Mouse (Mus musculus): Measurements from ENCODE around the gene Celf1. TPM values are rescaled to one million over a fixed set of nuclear protein-coding genes. Genes with fewer than 3 reads are reported as not detected.
"Not testable (repeated sequence)": the region's sequence is repeated elsewhere in the genome, so short reads cannot be mapped to it uniquely, and the experiment has no call there.

Celf1 gene
- total RNA-seq, 1 experiment from 2014 or later = 89.9 TPM

GRCm38 (mm10) chr2:90939750-90940149, 432 bp upstream of the Celf1 start:
- DNase-seq = peak; percentile 19

DNA sequence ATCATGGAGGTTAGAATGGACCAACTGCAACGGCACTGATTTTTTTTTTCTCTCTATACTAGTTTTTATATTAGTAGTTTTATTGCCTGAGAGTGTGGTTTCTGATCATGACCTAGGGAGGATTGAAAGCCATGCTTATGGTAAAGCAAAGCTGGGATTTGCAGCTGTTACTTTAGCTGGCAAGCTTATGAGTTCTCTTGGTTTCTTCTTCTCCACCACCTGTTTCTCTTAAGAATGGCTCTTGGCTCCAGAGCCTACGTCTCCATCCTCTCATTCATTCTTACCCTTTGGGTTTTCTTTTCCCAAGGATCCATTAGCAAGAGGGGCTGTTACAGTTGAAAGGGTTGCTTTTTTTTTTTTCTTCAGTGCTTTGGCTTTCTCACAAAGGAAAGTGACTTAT, 1.6 kb downstream of the Celf1 start:
- no peak for DNase-seq

- DNase-seq = no peak
Observed at GRCm38 (mm10) chr2:90950149-90950548, 10.0 kb downstream of the Celf1 start.

DNA sequence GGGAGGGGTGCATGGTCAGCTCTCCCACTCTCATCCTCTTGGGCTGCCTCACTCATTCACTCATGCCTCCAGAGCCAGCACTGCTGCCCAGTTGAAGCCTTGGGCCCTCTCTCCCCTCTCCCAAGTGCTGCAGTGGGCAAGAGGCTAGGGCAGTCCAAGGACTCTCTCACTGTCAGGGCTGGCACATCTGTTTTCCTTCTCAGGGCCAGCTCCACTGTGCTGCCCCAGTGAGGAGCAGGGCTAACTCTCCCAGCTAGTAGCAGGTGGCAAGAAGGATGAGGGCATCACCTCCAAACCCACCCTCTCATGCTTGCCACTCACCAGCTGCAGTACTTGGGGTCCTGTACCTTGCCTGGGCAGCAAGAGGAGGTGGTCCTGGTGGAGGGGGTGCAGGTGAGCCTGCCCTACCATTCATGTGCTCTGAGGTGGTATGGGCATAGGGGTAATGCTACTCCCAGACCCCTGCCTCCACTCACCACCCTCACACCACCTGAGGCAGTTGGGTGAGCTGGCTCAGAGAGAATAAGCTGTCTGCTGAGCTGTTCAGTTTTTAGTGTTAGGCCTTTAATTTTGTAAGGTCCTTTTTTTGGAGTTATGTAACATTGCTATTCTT, 10.5 kb downstream of the Celf1 start:
- peak; percentile 21 for DNase-seq

GRCm38 (mm10) chr2:90953461-90953860, 13.3 kb downstream of the Celf1 start:
- DNase-seq = no peak

GRCm38 (mm10) chr2:90956053-90956452, 15.9 kb downstream of the Celf1 start:
- DNase-seq = no peak

GRCm38 (mm10) chr2:90958856-90959255, 18.7 kb downstream of the Celf1 start:
- no peak for DNase-seq

GRCm38 (mm10) chr2:90960012-90960411, 19.8 kb downstream of the Celf1 start:
- DNase-seq = no peak

GRCm38 (mm10) chr2:90963304-90963703, 23.1 kb downstream of the Celf1 start:
- DNase-seq = no peak

DNA sequence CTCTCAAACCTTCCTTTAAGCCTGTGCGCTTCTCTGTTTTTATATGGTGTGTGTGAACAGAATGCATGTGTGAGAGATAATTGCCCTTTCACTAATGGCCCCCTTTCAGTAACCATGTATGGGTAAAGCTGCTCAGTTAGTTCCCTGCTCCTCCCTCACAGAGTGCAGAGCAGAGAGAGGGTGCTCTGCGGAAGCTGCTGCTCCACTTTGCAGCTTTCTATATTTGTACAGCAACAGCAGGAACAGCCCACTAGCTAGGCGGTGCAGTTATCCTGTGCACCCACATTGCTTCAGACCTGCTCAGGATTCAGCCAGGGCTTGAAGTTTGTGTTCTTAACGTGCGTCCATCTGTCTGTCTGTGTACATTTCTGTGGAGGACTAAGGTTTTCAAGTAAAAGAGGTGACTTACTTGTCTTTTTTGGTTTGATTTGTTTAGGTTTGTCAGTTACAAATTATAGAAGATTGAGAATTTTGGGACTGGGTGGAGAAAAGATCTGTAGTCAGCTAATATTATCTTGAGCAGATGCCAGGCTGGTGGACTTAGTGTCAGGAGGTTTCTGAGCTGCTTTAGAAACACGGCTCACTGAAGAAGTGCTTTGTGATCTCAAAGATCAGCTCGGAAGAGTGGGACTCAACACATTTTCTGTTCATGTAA, 24.8 kb downstream of the Celf1 start:
- peak; percentile 17 for DNase-seq

GRCm38 (mm10) chr2:90965466-90966080, 25.4 kb downstream of the Celf1 start:
- no peak for DNase-seq

GRCm38 (mm10) chr2:90970606-90971005, 30.4 kb downstream of the Celf1 start:
- no peak for DNase-seq

GRCm38 (mm10) chr2:90974101-90974500, 33.9 kb downstream of the Celf1 start:
- no peak for DNase-seq

DNA sequence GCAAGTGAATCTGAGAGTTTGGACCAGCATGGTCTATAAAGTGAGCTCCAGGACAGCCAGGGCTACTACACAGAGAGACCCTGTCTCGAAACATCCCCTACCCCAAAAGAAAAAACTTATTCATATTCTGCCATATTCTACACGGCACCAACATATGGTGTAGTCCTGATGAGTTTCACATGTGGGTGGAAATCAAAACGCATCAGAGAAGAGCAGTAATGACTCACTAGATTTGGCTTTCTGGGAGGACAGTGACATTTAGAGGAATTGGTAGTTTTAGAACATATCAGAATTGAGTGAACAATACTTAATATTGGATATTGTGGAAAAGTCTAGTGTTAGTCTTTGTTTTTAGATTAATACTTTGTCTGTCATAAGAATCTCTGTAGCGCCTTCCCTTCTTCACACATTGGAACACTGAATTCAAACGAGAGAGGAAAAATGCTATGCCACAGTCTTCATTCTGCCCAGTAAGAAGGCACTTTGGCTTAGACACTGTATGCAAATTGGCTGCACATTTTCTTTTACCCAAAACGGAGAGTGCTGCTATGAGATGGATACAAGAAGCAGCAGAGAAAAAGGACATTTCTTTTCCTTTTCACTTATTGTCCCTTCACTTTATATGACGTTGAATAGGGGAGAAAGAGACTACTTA, 35.1 kb downstream of the Celf1 start:
- no peak for DNase-seq

DNA sequence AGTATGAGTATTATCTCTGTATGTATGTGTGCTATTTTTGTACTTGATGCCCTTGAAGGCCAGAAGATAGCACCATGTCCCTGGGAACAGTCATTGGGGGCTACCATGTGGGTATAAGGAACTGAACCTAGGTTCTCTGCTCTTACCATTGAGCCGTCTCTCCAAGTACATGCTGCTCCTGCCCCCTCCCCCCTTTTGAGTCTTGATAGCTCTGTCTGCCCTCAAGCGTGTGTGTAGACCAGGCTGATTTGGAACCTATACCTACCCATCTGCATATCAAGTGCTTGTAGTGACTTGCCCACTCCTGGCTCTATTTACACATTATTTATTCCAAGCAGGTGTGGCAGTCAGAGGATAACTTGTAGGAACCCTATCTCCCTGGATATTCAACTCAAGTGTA, 36.4 kb downstream of the Celf1 start:
- no peak for DNase-seq

DNA sequence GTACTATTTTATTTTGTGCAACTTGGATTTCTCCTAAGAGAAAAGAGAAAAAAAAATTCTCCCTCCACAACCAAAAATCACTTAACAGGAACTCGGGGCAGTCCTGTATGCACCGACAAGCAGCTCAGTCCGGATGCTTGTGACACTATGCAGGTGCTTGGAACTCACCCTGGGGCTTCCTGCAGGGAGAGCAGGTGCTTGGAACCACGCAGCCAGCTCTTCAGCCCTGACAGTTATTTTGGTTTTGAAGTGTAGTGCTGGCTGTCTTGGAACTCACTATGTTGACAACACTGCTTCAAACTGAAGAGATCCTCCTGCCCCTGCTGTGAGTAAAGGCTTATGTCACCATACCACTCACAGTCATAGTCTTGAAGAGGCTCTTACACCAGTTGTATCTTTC, 37.1 kb downstream of the Celf1 start:
- DNase-seq = no peak

- DNase-seq = no peak
Observed at GRCm38 (mm10) chr2:90986055-90986454, 45.9 kb downstream of the Celf1 start.

DNA sequence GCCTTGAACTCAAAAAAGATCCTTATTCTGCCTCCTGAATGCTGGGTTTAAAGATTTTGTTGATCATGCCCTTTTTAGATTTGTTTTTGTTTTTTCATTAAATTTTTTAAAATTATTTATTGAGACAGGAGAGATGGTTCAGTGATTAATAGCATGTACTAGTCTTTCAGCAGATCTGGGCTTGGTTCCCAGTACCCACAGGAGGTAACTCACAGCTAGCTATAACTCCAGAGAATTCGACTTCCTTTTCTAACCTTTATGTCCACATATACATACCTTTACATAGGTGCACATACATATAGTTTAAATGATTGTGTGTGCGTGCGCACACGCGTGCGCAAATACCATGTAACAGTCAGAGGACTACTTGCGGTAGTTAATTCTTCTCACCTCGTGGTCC, 68.4 kb downstream of the Celf1 start:
- DNase-seq = no peak

- no peak for DNase-seq
Observed at GRCm38 (mm10) chr2:91013881-91014280, 73.7 kb downstream of the Celf1 start.

DNA sequence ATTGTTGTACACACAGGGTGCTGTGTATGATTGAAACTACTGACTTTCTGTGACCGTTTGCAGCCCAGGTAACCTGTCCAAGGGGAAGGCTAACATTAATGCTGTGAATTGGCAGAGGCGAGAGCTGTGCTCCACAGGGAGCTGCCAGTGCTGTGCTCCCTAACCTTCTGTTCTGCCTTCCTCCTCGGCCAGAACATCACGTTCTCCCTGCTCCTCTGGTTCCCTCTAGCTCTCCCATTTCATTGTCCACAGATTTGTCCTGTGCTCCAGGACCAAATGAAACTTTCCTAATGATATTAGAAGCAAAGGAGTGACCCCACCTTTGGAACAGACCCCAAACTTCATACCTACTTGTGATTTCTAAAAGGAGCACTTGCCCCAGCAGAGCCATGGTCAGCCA, 75.2 kb downstream of the Celf1 start:
- DNase-seq = no peak

- peak; percentile 58 for DNase-seq
Observed at GRCm38 (mm10) chr2:91018061-91018788, 78.0 kb downstream of the Celf1 start.

DNA sequence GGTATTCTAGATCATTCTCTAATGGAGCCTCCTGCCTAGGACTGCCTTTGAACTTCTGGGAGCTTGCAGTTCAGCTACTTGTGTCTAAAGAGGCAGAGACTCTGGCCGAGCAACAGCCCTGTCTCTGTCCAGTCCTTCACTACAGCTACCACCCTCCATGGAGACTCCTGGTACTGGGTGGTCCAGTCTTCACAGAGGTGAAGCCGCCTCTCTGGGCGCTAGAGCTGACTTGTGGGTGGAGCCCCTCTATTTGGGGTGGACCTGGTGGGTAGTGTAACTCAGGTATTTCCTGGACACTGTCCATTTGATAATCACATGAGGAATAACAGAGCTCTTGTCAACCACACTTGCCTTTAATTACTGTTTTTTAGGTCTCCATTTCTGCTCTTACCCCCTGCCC, 79.7 kb downstream of the Celf1 start:
- no peak for DNase-seq

DNA sequence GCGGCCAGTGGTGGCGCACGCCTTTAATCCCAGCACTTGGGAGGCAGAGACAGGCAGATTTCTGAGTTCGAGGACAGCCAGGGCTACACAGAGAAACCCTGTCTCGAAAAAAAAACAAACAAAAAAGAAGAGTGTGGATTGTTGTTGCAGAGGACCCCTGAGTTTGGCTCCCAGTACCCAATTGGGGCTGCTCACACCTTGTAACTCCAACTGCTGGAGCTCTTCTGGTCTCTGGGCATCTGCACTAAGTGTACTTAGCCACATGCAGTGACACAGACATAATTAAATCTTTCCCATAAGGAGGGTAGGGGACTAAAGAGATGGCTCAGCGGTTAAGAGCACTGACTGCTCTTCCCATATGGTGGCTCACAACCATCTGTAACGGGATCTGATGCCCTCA, 82.1 kb downstream of the Celf1 start:
- DNase-seq = not testable (repeated sequence)

All from adrenal gland, postnatal 14 days (tissue).